Mouse (Mus musculus): ENCODE results near the gene Gjb3. TPM values are rescaled to one million over a fixed set of nuclear protein-coding genes. Genes with fewer than 3 reads are reported as not detected.

Gjb3 gene
- polyA plus RNA-seq, 1 experiment from 2014 or later: 0.34 TPM

DNA sequence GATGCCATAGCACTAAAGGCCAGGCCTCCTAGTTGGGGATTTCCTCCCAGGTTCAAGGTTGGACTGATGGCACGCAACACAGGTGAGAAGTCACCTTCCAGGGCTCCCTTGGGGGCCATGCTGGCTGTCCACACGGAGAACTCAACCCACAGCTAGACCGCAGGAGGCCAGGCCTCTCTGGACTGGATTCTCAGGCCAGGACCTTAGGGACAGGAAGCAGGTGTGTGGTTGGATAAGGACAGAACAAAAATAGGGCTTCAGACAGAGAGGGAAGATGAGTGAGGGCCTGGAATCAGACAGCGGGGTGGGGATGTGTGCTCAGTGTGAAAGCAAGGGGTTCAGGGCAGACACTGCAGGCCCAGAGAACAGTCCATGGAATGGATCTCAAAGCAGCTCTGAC is 43.7 kb downstream of the Gjb3 start:
- DNase-seq (no peak), ATAC-seq (no peak)
- Histone ChIP-seq H3K27ac (ENCODE audit: low read depth) (no peak overlapping the region), H3K4me3 (ENCODE audit: low read depth, low read length) (no peak overlapping the region), H3K27me3 (ENCODE audit: insufficient read depth, low read length) (no peaks in the 10 kb centered on the region), H3K9me3 (ENCODE audit: low read length) (no peaks in the 10 kb centered on the region), H3K4me1 (ENCODE audit: insufficient read depth) (no peaks in the 10 kb centered on the region), H3K36me3 (replicated peaks; ENCODE audit: insufficient read depth, low read length) (no peaks in the 10 kb centered on the region), H3K9ac (replicated peaks) (no peak overlapping the region), H3K4me2 (ENCODE audit: low read depth, low read length) (no peak overlapping the region)
- WGBS (ENCODE audit: insufficient replicate concordance): 41% methylated on average over 4 of the region's 4 CpGs
- TF ChIP-seq CTCF (IDR thresholded peaks at IDR 0.05; ENCODE audit: low read depth) (no peak), EP300 (IDR thresholded peaks at IDR 0.05; ENCODE audit: low read depth) (no peak)

DNA sequence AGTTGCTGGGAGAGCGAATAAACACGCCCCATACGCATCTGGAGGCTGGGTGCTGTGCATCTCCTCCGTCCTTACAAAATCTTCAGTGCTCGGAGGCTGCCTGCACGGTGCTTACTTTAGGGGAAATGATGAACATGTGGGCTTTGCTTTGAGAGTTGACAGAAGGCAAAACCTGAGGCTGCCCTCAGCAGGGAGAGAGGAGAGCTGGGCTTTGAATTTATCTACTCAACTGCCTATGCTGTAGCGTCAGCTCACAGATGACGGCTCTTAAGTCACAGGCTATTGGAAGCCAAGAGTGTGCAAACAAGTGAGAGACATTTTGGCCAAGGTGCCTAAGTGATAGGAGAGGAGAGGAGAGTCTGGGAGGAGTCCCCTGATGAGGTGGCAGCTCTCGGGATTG is 51.4 kb downstream of the Gjb3 start:
- DNase-seq (no peak), ATAC-seq (no peak)
- Histone ChIP-seq H3K27me3 (ENCODE audit: insufficient read depth, low read length) (no peaks in the 10 kb centered on the region), H3K4me1 (ENCODE audit: insufficient read depth) (no peaks in the 10 kb centered on the region), H3K9me3 (ENCODE audit: low read length) (no peaks in the 10 kb centered on the region), H3K36me3 (replicated peaks; ENCODE audit: insufficient read depth, low read length) (no peaks in the 10 kb centered on the region), H3K4me2 (ENCODE audit: low read depth, low read length) (no peak overlapping the region), H3K4me3 (ENCODE audit: low read depth, low read length) (no peak overlapping the region), H3K9ac (replicated peaks) (no peak overlapping the region), H3K27ac (ENCODE audit: low read depth) (no peak overlapping the region)
- TF ChIP-seq EP300 (IDR thresholded peaks at IDR 0.05; ENCODE audit: low read depth): no peak
- no peak for TF ChIP-seq CTCF (IDR thresholded peaks at IDR 0.05; ENCODE audit: low read depth)
- 72% methylated on average over 9 of the region's 9 CpGs for whole genome bisulfite sequencing (ENCODE audit: insufficient replicate concordance)

DNA sequence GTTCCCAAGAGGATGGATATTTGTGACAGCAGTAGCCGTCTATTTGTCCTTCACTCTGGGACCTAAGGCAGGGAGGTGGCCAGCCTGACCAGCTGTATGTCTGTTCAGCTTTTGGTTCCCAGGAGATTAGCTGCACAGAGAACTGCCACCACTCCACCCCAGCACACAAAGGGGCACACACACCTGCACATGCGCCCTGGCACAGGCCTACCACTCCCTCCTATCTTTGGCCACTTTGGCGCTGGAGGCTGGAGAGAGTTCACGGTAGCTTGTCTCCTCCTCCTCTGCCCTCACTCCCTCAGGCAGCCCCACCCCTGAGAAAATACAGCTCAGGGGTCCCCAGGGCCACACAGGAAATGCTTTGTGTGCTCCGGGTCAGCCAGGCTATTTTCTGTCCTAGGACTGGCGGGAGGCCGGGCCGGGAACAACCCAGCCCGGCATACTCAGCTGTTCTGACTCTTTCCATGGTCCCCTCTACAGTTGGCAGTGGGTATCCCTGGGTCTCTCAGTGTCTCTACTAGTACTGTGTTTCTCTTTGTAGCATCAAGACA is 52.1 kb downstream of the Gjb3 start:
- Histone ChIP-seq H3K4me3 (ENCODE audit: low read depth, low read length) (no peak overlapping the region), H3K4me2 (ENCODE audit: low read depth, low read length) (no peak overlapping the region), H3K36me3 (replicated peaks; ENCODE audit: insufficient read depth, low read length) (no peaks in the 10 kb centered on the region), H3K27me3 (ENCODE audit: insufficient read depth, low read length) (no peaks in the 10 kb centered on the region), H3K4me1 (ENCODE audit: insufficient read depth) (no peaks in the 10 kb centered on the region), H3K9me3 (ENCODE audit: low read length) (no peaks in the 10 kb centered on the region), H3K9ac (replicated peaks) (no peak overlapping the region), H3K27ac (ENCODE audit: low read depth) (no peak overlapping the region)
- ATAC-seq (0 out of 2 replicates have a peak, but pooled peaks have one; percentile 23), DNase-seq (no peak)
- 56% methylated on average over 9 of the region's 9 CpGs for WGBS (ENCODE audit: insufficient replicate concordance)
- TF ChIP-seq CTCF (IDR thresholded peaks at IDR 0.05; ENCODE audit: low read depth) (no peak), EP300 (IDR thresholded peaks at IDR 0.05; ENCODE audit: low read depth) (no peak)

Other genes with a start within 250 kb of the Gjb3 start
- gene Tmem35b, start 207.2 kb downstream of the Gjb3 start, polyA plus RNA-seq (2015; fragmentation: Nextera tagmentation; extraction: Ambion mirVana): 6.7 and 7.7 TPM in 2 replicates
- gene Dlgap3, start 161.6 kb downstream of the Gjb3 start, polyA plus RNA-seq (2015; fragmentation: Nextera tagmentation; extraction: Ambion mirVana): 0.05 and 0.07 TPM in 2 replicates
- gene Smim12, start 87.1 kb downstream of the Gjb3 start, polyA plus RNA-seq (2015; fragmentation: Nextera tagmentation; extraction: Ambion mirVana): 33.9 and 35.0 TPM in 2 replicates
- 2.7 and 3.1 TPM in 2 replicates for gene Gja4, start 16.8 kb downstream of the Gjb3 start, polyA plus RNA-seq (2015; fragmentation: Nextera tagmentation; extraction: Ambion mirVana)
- gene Gjb4, start 23.2 kb upstream of the Gjb3 start, polyA plus RNA-seq (2015; fragmentation: Nextera tagmentation; extraction: Ambion mirVana): not detected in 2 replicates
- 0.06 and 0.14 TPM in 2 replicates for gene Gjb5, start 27.3 kb upstream of the Gjb3 start, polyA plus RNA-seq (2015; fragmentation: Nextera tagmentation; extraction: Ambion mirVana)

All from liver, postnatal 0 days (tissue).